Mouse (Mus musculus): ENCODE data around the gene Cdh1. TPM values are rescaled to one million over a fixed set of nuclear protein-coding genes. Genes with fewer than 3 reads are reported as not detected.

Cdh1 gene
- total RNA-seq, 2 experiments from 2014 or later = 0.88 to 4.6 TPM

DNA sequence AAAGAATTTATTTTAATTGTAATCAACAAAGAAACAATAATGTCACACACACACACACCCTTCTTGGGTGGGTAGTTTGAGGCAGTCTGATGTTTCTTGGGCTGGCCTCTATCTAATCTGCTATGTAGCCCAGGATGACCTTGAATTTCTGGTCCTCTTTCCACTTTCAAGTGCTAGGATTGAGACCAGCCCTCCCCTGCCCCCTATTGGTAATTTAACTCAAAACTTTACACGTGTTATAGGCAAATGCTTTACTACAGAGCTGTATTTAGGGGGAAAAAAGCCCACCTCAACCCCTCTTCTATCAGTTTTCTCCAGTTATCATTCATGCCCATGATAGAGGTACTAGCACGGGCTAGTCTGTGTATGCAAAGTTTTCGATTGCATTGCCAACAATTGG lies 41.8 kb downstream of the Cdh1 start:
- no peak for ATAC-seq (replicated peaks; ENCODE audit: poor library complexity, severe bottlenecking)

DNA sequence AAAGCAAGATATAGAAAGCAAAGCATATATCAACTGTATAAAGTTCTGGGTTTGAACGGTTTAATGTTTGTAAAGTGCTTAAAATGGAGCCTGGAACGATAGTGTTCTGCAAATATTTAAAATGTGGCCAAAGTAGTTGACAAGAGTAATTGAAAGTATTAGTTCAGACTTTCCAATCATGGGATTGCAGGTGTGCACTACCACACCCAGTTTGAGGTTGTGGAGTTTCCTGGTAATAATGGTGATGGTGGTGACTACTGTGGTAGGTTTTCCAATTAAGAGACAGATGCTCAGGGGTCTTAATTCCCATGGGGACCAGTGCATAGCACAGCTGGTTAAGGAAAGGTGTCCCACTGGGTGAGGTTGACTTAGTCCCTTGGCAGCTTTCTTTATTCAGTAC lies 43.0 kb downstream of the Cdh1 start:
- ATAC-seq (replicated peaks; ENCODE audit: poor library complexity, severe bottlenecking) = no peak

DNA sequence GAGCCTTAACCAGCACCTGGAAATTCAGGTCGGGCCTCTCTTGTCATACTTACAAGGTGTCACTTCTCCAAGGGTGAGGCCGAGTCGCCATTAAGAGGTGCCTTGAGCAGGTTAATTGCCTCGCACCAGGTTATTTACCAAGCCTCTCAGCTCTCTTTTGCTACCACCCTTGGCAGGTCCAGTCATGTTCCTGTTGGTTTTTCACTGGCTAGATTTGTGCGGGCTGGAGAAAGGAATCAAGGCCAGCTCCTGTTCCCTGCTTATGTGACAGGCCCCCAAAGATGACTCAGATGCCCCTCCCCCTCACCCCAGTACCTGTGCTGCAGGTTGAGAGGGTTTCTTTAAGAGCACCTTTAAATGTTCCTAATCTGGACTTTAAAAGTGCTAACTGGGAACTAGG lies 43.6 kb downstream of the Cdh1 start:
- no peak for ATAC-seq (replicated peaks; ENCODE audit: poor library complexity, severe bottlenecking)

DNA sequence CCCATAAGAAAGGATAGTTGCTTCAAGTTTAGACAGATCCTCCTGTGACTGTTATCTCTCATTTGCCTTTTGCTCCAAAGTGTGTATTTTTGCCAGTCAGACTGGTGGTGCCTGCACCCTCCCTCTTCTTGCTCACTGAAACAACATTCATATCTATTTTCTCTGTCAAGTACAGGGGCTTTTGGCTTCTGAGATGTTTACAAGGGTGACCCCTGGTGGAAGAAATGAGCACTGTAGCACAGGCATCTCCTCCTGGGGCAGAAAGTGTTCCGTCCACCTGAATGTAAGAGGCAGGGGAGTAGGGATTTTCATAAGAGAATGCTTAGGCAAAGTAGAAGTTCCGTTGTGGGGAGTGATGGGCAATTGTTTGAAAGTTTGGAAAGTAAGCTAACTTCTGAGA lies 44.2 kb downstream of the Cdh1 start:
- ATAC-seq (replicated peaks; ENCODE audit: poor library complexity, severe bottlenecking) = peak; percentile 55; the same call in 1 of the 2 replicates

DNA sequence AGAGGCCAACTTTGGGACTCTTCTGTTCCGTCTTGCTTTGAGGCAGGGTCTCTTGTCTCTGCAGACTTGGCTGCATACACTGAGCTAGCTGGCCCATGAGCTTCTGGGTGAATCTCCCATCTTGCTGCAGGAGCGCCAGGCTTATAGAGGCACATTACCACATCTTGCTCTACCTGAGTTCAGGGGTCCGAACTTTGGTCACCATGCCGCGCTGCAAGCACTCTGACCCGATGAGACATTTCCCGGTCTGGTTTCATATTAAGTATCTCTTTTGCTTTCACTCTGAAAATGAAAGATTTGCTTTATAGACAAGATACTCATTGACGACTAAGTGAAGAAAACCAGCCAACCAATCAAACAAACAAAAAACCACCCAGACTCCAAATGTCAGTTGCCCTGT lies 45.3 kb downstream of the Cdh1 start:
- no peak for ATAC-seq (replicated peaks; ENCODE audit: poor library complexity, severe bottlenecking)

DNA sequence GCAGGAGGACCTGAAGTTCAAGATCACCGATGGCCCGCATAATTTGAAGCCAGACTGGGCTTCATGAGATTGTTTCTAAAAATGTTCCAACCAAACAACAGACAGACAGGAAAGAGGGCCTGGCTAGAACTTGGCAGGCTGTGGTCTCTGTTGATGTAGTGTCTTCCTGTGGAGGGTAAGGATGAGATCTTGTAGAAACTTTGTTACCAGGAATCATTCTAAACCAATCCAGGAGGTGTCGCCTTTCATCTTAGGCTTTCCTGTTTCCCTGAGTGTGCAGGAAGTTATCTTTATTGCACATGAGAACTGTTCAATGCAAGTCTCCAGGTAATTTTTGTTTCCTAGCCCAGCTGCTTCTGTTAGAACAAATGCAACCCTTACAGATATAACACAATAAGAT lies 48.8 kb downstream of the Cdh1 start:
- no peak for ATAC-seq (replicated peaks; ENCODE audit: poor library complexity, severe bottlenecking)

DNA sequence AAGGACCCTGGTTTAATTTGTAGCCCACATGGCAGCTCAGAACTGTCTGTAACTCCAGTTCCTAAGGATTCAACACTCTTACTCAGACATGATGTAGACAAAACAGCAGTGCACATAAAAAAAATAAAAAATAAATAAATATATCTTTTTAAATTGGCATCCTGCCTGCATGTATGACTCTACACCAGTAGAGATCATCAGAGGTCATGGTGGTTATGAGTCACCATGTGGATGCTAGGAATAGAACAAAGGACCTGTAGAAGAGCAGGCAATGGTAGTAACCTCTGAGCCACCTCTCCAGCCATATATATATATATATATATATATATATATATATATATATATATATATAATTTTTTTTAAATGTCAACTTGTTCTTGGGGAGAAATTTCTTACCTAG lies 52.9 kb downstream of the Cdh1 start:
- no peak for ATAC-seq (replicated peaks; ENCODE audit: poor library complexity, severe bottlenecking)

DNA sequence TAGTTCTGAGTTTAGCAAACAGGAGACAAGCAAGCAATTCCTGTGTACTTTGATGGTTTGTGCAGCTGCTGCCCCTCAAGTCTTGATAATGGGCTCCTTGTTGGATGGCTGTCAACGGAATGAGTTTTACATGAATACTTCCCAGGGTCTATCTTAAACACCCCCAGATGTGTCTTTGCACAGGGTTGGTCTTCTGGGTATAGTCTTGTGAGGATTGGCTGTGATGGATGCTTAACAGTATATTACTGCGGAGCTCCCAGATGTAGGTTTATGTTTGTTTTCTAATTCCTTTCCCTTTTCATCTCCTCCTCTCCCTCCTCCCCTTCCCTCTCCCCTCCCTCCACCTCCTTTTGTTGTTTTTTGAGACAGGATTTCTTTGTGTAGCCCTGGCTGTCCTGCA lies 69.6 kb downstream of the Cdh1 start:
- ATAC-seq (replicated peaks; ENCODE audit: poor library complexity, severe bottlenecking) = no peak

DNA sequence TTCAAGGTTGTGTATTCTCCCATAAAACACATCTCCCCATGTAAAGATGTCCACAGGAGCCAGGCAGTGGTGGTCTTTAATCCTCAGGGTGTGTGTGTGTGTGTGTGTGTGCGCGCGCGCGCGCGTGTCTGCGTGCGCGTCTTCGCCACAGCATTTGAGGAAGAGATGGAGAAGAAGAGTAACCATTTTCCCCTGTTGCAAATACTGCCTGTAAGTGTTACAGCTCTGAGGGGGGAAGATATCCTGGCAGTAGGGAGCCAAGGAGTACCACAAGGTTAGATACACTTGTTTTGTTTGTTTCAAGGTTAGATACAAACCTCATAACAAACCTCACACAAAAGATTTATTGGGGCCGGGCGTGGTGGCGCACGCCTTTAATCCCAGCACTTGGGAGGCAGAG lies 71.2 kb downstream of the Cdh1 start:
- no peak for ATAC-seq (replicated peaks; ENCODE audit: poor library complexity, severe bottlenecking)

DNA sequence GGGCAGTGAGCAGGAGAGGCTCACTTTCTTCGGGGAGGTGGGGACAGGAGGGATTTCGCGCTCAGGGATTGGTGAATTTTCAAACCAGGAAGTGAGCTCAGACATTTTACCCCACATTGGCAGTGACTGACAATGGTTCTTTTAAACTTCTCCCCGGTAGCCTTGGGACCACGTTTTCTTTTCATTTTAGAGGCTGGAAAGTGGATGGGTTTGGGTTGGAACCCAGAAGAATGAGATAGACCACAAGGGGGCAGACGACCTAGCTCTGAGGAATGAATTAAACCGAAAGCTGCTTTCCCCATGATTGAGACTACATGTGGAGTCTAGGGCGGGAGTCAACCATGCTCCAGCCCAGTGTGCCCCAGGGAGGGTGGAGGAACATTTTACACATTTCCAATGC lies 71.7 kb downstream of the Cdh1 start:
- ATAC-seq (replicated peaks; ENCODE audit: poor library complexity, severe bottlenecking) = 0 out of 2 replicates have a peak, but pooled peaks have one; percentile 27

DNA sequence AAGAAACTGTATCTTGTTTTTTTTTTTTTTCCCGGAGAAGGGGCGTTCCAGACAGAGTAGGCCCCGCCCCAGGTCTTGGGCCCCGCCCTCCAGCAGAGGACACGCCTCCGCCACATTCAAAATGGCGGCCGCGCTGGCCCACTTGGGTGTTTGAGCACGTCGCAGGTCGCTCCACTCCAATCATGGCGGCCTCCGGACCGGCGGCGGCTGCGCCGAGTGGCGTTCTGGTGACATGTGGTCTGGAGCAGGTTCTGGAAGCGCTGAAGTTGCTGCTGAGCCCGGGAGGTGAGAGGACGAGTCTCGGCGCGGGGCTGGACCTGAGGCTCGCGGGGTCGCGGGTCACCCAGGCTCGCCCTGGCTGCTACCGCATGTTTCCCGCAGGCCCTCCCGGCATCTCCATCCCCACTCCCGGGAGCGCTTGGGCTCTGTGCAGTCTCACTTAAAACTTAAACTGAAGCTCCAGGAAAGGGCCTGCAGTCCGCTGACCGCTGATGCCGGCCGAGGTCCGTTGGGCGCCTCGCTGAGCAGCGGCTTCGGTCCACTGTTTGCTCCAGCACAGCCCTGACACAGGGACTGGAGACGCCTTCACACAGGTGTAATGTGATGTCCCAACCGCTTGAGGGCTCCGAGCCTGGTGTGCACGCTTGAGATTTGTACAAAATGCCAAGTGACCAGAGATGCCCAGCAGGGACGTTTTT lies 80.0 kb downstream of the Cdh1 start, which contains the start of gene Tango6:
Tango6 (plus strand) TSS at position 98 of the 698 bp plus-strand sequence.
- peak; percentile 94 for ATAC-seq (replicated peaks; ENCODE audit: poor library complexity, severe bottlenecking)

DNA sequence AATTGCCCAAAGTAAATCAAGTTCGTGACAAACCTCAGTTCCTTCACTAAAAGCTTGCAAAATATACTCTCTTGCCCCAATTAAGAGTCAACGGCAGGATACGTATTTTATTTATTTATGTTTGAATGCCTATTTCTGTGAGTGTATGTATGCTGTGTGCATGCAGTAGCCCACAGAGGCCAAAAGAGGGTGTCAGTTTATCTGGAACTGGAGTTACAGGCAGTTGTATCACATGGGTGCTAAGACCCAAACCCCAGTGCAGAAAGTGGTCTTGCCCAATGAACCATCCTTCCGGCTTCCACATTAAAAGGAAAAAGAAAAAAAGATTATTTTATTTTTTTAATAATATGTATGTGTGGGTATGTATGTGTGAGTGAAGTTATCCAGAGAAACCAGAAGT lies 81.2 kb downstream of the Cdh1 start:
- ATAC-seq (replicated peaks; ENCODE audit: poor library complexity, severe bottlenecking) = no peak

DNA sequence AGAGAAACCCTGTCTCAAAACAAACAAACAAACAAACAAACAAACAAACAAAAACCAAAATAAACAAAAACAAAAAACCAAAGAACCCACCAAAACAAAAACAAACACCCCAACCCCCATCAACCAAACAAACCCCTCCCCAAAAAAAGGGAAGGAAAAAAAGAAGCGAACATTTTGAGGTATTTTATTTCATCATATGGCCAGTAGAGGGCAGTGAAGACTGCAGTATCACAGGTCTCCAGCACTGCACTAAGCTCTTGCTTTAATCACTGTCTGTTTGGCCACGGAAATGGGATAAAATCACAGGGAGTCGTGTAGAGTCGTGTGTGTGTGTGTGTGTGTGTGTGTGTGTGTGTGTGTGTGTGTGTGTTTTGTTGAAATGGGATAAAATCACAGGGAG lies 84.3 kb downstream of the Cdh1 start:
- peak; percentile 42 for ATAC-seq (replicated peaks; ENCODE audit: poor library complexity, severe bottlenecking)

DNA sequence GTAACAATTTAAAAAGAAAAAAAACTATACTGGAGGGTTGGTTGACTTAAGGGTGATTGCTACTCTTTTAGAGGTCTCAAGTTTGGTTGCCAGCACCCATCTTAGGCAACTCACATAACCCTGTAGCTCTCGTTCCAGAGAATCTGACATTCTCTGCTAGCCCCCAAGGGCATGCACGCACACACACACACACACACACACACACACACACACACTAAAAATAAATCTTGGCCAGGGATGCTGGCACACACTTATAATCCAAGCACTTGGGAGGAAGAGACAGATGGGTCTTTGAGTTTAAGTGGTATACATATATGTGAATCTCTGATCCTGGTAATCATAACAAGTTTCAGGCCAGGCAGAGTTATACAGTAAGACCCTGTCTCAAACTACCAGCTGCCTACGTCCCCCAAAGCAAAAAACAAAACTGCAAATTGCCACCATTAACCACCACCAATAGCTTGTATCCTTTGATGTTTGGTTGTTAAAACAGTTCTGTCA lies 94.6 kb downstream of the Cdh1 start:
- no peak for ATAC-seq (replicated peaks; ENCODE audit: poor library complexity, severe bottlenecking)

DNA sequence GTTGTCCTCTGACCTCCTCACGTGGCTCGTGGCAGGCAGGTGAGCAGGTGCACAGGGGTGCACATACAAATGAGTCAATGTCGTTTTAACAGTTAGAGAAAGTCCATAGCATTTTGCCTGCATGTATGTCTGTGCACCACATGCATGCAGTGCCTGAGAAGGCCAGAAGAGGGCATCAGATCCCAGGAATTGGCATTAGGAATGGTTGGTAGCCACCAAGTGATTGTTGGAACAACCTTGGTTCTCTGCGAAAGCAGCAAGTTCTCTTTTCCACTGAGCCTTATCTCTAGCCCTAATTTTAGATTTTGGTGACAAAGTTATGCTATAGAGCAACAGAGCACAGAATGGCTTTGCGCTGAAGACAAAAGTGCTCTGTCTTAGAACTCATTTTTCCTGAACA lies 96.4 kb downstream of the Cdh1 start:
- peak; percentile 40 for ATAC-seq (replicated peaks; ENCODE audit: poor library complexity, severe bottlenecking)

DNA sequence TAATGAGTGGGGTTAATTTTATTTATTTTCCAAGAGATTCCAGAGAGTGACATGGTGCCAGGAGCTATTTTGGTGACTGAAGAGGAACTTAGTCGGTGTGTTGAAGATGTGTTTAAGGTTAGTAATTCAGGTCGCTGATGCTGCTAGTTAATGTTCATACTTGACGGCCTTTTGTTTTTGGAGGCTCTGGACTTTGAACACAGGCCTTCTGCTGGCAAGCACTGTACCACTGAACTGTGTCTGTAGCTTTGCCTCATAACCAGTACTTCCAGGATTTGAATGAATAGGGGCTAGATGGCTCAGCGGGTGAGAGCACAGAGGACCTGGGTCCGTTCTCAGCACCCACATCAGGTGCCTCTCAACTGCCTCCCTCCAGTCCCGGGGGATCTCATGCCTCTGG lies 97.0 kb downstream of the Cdh1 start:
- ATAC-seq (replicated peaks; ENCODE audit: poor library complexity, severe bottlenecking) = no peak

DNA sequence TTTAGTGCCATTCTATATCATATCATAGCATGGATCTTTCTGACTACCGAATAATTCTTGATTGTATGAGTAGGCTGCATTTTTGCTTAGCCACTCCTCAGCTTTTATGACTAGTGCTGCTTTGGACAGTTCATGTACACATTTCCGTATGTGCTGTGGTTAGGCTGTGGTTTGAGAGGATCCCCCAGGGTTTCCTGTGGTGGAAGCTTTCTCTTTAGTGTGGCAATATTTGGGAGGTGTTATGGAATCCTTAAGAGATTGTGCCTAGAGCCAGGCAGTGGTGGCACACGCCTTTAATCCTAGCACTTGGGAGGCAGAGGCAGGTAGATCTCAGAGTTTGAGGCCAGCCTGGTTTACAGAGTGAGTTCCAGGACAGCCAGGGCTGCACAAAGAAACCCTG lies 98.2 kb downstream of the Cdh1 start:
- peak; percentile 89 for ATAC-seq (replicated peaks; ENCODE audit: poor library complexity, severe bottlenecking)

DNA sequence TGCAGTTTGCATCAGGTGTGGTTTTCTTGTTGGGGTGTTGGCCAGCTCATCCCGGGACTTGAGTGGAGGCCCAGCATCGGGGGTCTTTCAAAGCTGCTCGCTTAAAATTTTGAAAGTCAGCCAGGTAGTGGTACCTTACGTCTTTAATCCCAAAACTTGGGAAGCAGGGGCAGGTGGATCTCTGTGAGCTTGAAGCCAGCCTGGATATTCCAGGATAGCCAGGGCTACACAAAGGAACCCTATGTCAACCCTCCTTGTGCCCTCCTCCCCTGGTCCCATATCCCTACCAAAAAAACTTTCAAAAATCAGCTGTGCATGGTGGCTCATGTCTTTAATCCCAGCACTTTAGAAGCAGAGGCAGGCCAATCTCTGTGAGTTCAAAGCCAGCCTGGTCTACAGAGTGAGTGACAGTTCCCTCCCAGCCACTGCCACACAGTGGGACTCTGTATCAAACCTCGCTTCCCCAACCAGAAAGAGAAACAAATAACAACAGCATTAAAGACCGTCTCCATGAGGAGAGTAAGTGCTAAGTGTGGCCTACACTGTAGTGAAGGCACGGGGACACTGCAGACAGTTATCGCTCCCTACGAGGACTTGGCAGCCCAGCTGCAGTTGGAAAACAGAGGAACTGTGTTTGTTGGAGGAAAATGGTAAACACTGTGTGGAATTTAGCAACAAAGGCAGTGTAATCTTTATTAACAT lies 101.2 kb downstream of the Cdh1 start:
- no peak for ATAC-seq (replicated peaks; ENCODE audit: poor library complexity, severe bottlenecking)

DNA sequence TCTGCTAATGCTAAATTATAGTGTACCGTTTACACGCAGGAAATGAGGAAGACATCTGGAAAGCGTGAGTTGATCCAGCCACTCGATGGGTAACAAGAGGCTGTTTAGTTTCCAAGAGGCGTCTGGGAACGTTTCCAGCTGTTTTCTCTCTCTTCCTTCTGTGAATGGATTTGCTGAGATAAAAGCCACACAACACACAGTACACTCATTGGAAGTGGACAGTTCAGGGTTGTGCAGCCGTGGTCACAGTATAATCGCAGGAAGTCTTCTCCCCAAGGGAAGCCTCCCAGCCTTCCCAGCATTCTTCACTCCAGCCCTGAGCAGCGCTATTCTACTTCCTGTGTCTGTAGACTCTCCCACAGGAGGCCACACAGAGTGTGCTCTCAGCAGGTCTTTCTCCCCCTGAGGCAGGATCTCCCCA lies 101.8 kb downstream of the Cdh1 start:
- no peak for ATAC-seq (replicated peaks; ENCODE audit: poor library complexity, severe bottlenecking)

DNA sequence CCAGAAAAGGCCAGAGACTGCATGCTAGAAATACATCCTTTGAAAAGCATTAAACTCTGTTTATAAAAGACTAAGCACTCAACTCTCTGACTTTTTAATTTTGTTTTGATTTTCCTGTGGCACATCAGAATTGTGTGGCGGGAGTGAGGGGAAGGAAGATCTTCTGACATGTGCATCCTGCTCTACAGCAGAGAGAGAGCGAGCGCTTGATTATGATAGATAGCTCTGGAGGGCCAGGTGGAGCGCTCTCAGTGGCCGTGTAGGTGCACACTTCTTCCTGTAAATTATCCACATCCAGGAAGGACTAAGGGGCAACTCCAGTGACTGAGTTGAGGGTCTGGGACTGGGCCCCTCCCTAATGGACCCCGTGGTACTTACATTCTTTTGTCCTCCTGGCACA lies 103.0 kb downstream of the Cdh1 start:
- no peak for ATAC-seq (replicated peaks; ENCODE audit: poor library complexity, severe bottlenecking)

DNA sequence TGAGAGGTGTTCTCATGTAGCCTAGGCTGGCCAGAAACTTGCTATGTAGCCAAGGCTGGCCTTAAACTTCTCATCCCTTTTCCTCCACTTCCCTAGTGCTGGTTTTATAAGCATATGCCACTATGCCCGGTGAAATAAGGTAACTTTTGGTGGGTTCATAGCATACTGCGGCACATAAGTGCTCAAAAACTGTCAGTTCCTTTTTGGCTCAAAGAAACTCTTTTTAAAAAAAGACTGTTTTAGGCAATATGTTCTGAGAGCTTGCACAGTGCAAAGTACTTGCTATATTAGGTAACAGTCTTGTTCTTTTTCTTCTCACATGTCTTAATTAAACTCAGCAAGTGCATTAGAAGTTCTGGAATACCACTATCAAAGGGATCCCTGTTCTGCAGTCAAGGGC lies 106.9 kb downstream of the Cdh1 start:
- no peak for ATAC-seq (replicated peaks; ENCODE audit: poor library complexity, severe bottlenecking)

DNA sequence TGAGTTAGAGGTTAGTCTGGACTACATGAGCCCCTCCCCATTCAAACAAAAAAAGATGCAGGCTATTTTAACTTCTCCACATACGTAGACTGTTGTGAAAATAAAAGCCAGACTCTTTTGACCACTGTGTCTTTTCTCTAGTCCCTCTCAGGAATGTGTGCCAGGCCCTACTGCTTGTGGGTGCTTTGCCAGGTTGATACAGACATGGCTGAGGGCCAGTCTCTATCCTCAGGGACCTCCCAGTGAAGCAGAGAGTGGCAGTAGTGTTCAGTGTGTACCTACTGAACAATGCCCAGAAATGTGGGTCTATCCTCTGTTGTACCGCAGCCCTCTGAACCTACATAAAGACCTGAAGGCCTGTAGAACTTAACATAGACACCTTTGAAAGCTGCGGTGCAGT lies 109.3 kb downstream of the Cdh1 start:
- ATAC-seq (replicated peaks; ENCODE audit: poor library complexity, severe bottlenecking) = no peak

Data from granulocyte monocyte progenitor cell, adult 5-6 weeks (primary cell).